Mouse (Mus musculus) left cerebral cortex, postnatal 14 days (tissue): ENCODE measurements around the gene Gm11554. TPM values are rescaled to one million over a fixed set of nuclear protein-coding genes. Genes with fewer than 3 reads are reported as not detected.
"Not testable (repeated sequence)": the region's sequence is repeated elsewhere in the genome, so short reads cannot be mapped to it uniquely, and the experiment has no call there.

Experiments used
- DNase-seq, 2 experiments: peaks; one replicate each; pipeline ENCODE4 v3.0.0; 2021 to 2022; ENCODE audit warnings: low spot score in 2 of 2, mixed read lengths in 1 of 2
- intact Hi-C: fragments of 180-260 bp; cut with DNase I; formaldehyde crosslinking; loops from one replicate; pipeline ENCODE4 v1.15.1; 2025
- long read RNA-seq, 2 experiments: library from polyadenylated mRNA; stranded (forward); transcript quantifications; one replicate each; pipeline ENCODE4 v2.0.0; 2021
- total RNA-seq, 2 experiments: library from RNA; stranded (reverse); gene quantifications; 2 replicates each; pipeline ENCODE4 v1.2.3; 2021

The Gm11554 gene
- total RNA-seq, result not detected
- long read RNA-seq, experiment 1, result 0 reads
- long read RNA-seq, experiment 2, result 0 reads

GRCm38 (mm10) chr11:99804346-99804745, at the start of gene Gm11554:
TSS of gene Gm11554 (minus strand) at chr11:99804446.
- DNase-seq, intact Hi-C loops: not testable (repeated sequence)

DNA sequence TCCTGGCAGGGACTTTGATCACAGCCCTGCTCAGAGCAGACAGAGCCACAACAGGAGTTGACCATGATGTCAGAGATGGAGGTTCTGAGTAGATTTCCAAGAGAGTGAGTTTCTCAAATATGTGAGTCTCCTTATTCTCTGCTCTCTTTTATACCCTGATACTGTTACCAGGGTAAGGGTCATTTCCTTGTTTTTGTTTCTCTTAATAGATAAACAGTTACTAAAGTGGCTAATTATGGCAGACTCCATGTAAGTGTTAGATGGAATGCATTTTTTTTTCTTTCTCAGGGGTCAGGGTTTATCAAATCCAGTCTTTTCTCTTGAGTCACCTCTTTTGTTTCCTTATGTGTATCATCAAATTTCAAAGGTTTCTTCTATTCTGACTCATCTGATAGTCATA, 47.3 kb upstream of the Gm11554 start, which contains the start of gene Krtap4-16:
TSS of gene Krtap4-16 (minus strand) at position 101 of the 400 bp plus-strand sequence.
- DNase-seq, result no peak
- intact Hi-C loops, result no loop called here

- intact Hi-C loops, result no loop called here
- no peak for DNase-seq
These were observed 42.5 kb upstream of the Gm11554 start for GRCm38 (mm10) chr11:99846746-99847145.

GRCm38 (mm10) chr11:99842185-99842584, 37.9 kb upstream of the Gm11554 start:
- DNase-seq, result no peak
- intact Hi-C loops, result no loop called here

GRCm38 (mm10) chr11:99837966-99838365, 33.7 kb upstream of the Gm11554 start, which contains the start of gene 2300003K06Rik:
TSS of gene 2300003K06Rik (minus strand) at chr11:99838066.
- intact Hi-C loops, result no loop called here
- no peak for DNase-seq

GRCm38 (mm10) chr11:99815566-99815965, 11.3 kb upstream of the Gm11554 start, which contains the start of gene Gm11564:
TSS of gene Gm11564 (minus strand) at chr11:99815666.
- intact Hi-C loops, DNase-seq: not testable (repeated sequence)

DNA sequence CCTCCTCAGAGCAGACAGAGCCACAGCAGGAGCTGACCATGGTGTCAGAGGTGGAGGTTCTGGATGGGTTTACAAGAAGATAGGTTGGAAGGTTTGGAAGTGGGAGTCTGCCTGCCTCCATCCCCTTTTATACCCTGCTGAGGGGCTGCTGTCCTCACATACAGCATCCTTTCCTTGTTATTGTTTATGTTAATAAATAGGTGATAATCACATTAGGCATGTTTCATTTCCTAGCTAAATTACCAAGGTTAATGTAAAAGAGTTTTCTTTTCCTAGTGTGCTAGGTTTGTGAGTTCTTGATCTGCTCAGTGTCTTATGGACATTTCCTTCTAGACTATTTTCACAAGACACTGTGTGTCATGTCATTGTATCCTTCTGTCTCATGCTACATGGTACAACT, 5.5 kb upstream of the Gm11554 start, which contains the start of gene Krtap4-13:
TSS of gene Krtap4-13 (minus strand) at position 101 of the 400 bp plus-strand sequence.
- DNase-seq, intact Hi-C loops: not testable (repeated sequence)

DNA sequence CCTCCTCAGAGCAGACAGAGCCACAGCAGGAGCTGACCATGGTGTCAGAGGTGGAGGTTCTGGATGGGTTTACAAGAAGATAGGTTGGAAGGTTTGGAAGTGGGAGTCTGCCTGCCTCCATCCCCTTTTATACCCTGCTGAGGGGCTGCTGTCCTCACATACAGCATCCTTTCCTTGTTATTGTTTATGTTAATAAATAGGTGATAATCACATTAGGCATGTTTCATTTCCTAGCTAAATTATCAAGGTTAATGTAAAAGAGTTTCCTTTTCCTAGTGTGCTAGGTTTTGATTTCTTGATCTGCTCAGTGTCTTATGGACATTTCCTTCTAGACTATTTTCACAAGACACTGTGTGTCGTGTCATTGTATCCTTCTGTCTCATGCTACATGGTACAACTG, 5.4 kb downstream of the Gm11554 start, which contains the start of gene Gm11569:
TSS of gene Gm11569 (minus strand) at position 101 of the 400 bp plus-strand sequence.
- DNase-seq, intact Hi-C loops: not testable (repeated sequence)

DNA sequence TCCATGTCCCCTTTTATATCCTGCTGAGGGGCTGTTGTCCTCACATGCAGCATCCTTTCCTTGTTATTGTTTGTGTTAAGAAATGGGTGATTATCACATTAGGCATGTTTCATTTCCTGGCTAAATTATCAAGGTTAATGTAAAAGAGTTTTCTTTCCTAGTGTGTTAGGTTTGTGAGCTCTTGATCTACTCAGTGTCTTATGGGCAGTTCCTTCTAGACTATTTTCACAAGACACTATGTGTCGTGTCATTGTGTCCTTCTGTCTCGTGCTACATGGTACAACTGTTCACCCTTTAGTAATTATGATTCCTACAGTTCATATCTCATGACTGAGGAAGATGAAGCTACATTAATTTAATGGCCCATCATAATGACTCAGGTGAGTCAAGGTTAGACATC, 10.9 kb downstream of the Gm11554 start, which contains the start of gene Gm11596:
TSS of gene Gm11596 (minus strand) at position 101 of the 400 bp plus-strand sequence.
- no peak for DNase-seq
- intact Hi-C loops, result no loop called here

DNA sequence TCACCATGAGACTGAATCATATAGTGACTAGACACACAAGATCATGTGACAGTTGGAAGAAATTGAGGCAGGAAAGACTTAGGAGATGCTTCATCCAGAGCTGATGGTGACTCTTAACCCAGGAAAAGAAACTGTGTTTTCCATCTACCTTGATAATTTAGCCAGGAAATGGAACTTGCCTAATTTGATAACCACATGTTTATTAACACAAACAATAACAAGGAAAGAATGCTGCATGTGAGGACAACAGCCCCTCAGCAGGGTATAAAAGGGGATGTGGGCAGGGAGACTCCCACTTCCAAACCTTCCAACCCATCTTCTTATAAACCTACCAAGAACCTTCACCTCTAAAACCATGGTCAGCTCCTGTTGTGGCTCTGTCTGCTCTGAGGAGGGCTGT, 19.3 kb downstream of the Gm11554 start, which contains the start of gene Krtap4-9:
TSS of gene Krtap4-9 (plus strand) at position 301 of the 400 bp plus-strand sequence.
- DNase-seq, intact Hi-C loops: not testable (repeated sequence)

DNA sequence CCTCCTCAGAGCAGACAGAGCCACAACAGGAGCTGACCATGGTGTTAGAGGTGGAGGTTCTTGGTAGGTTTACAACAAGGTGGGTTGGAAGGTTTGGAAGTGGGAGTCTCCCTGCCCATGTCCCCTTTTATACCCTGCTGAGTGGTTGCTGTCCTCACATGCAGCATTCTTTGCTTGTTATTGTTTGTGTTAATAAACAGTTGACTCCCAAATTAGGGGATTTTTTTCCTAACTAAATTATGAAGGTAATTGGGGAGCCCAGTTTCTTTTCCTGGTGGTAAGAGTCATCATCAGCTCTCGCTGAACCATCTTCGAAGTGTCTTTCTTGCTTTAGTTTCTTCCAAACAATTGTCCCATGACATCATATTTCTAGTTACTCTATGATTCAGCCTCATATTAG, 23.6 kb downstream of the Gm11554 start, which contains the start of gene Krtap4-8:
TSS of gene Krtap4-8 (minus strand) at position 101 of the 400 bp plus-strand sequence.
- intact Hi-C loops, result no loop called here
- DNase-seq, result no peak

DNA sequence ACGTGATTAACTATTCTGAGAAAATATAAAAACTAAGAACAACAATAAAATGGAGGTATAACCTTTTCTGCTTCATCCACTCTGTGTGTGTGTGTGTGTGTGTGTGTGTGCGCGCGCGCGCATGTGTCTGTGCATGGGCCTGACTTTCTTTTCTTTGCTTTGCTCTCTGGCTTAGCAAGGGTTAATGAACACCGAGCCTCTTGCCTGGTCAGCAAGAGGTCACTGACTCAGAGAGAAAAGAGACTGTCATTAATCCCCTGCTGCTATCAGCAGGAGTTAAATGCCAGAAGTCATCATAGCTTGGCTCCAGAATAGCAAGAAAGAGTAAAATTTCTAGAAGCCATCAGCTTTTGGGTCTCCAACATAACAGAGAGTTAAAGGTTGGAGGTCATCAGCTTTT, 25.8 kb downstream of the Gm11554 start:
- intact Hi-C loops, result no loop called here
- no peak for DNase-seq

DNA sequence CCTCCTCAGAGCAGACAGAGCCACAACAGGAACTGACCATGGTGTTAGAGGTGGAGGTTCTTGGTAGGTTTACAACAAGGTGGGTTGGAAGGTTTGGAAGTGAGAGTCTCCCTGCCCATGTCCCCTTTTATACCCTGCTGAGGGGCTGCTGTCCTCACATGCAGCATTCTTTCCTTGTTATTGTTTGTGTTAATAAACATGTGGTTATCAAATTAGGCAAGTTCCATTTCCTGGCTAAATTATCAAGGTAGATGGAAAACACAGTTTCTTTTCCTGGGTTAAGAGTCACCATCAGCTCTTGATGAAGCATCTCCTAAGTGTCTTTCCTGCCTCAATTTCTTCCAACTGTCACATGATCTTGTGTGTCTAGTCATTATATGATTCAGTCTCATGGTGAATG, 31.4 kb downstream of the Gm11554 start, which contains the start of gene Gm11595:
TSS of gene Gm11595 (minus strand) at position 101 of the 400 bp plus-strand sequence.
- DNase-seq, intact Hi-C loops: not testable (repeated sequence)

DNA sequence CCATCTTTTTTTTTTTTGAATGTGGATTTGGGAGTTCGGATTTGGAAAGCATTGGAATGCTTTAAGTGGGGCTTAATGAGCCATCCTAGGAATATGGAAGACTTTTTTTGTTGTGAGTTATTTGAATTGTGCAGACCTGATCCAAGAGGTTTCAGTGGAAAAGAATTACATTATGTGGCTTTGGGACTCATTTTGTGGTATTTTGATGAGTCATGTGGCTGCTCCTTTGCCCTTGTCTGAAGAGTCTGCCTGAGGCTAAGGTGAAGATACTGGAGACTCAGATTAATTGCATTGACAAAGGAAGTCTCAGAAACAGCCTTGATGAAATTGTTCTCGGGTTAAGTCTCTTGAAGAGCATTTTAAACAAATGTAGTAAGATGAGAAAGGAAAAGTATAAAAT, 35.8 kb downstream of the Gm11554 start:
- no peak for DNase-seq
- intact Hi-C loops, result no loop called here

GRCm38 (mm10) chr11:99758877-99759276, 45.4 kb downstream of the Gm11554 start:
- intact Hi-C loops, result no loop called here
- no peak for DNase-seq

Other genes starting within 250 kb of the Gm11554 start
- gene Krtap3-2, start 247.6 kb downstream of the Gm11554 start, total RNA-seq, result not detected
- not detected for gene Gm11939, start 245.0 kb downstream of the Gm11554 start, total RNA-seq
- not detected for gene Krtap3-1, start 237.8 kb downstream of the Gm11554 start, total RNA-seq
- gene Krtap1-5, start 223.4 kb downstream of the Gm11554 start, total RNA-seq, result not detected
- not detected for gene Krtap1-4, start 220.8 kb downstream of the Gm11554 start, total RNA-seq
- gene Krtap1-3, start 213.1 kb downstream of the Gm11554 start, total RNA-seq, result not detected
- gene Krtap9-3, start 206.3 kb downstream of the Gm11554 start, total RNA-seq, result not detected
- gene Gm11938, start 201.1 kb downstream of the Gm11554 start, total RNA-seq, result not detected
- not detected for gene Gm11937, start 194.3 kb downstream of the Gm11554 start, total RNA-seq
- gene Krtap2-4, start 189.6 kb downstream of the Gm11554 start, total RNA-seq, result not detected
- not detected for gene Gm11562, start 184.0 kb downstream of the Gm11554 start, total RNA-seq
- not detected for gene Krtap4-1, start 176.2 kb downstream of the Gm11554 start, total RNA-seq
- gene Krtap4-2, start 169.4 kb downstream of the Gm11554 start, total RNA-seq, result not detected
- gene Krtap4-7, start 160.4 kb downstream of the Gm11554 start, total RNA-seq, result not detected
- not detected for gene Gm11555, start 154.2 kb downstream of the Gm11554 start, total RNA-seq
- not detected for gene Gm11563, start 145.5 kb downstream of the Gm11554 start, total RNA-seq
- not detected for gene Krtap4-6, start 138.5 kb downstream of the Gm11554 start, total RNA-seq
- not detected for gene Gm14190, start 113.7 kb downstream of the Gm11554 start, total RNA-seq
- not detected for gene Gm14180, start 70.2 kb downstream of the Gm11554 start, total RNA-seq
- gene Gm11595, start 31.5 kb downstream of the Gm11554 start, total RNA-seq, result not detected
- not detected for gene Krtap4-8, start 23.7 kb downstream of the Gm11554 start, total RNA-seq
- not detected for gene Krtap4-9, start 19.2 kb downstream of the Gm11554 start, total RNA-seq
- gene Gm11596, start 11.0 kb downstream of the Gm11554 start, total RNA-seq, result not detected
- not detected for gene Gm11569, start 5.5 kb downstream of the Gm11554 start, total RNA-seq
- not detected for gene Krtap4-13, start 5.4 kb upstream of the Gm11554 start, total RNA-seq
- gene Gm11564, start 11.2 kb upstream of the Gm11554 start, total RNA-seq, result not detected
- not detected for gene 2300003K06Rik, start 33.6 kb upstream of the Gm11554 start, total RNA-seq
- not detected for gene Krtap4-16, start 47.2 kb upstream of the Gm11554 start, total RNA-seq
- gene Gm11568, start 53.5 kb upstream of the Gm11554 start, total RNA-seq, result not detected
- not detected for gene Gm11559, start 60.0 kb upstream of the Gm11554 start, total RNA-seq
- gene Krtap9-1, start 68.9 kb upstream of the Gm11554 start, total RNA-seq, result not detected
- not detected for gene Gm11567, start 74.7 kb upstream of the Gm11554 start, total RNA-seq
- not detected for gene Krtap31-1, start 103.5 kb upstream of the Gm11554 start, total RNA-seq
- not detected for gene Gm11565, start 110.3 kb upstream of the Gm11554 start, total RNA-seq
- not detected for gene Krtap31-2, start 131.8 kb upstream of the Gm11554 start, total RNA-seq
- not detected for gene Krtap9-5, start 144.0 kb upstream of the Gm11554 start, total RNA-seq
- not detected for gene Krtap29-1, start 174.6 kb upstream of the Gm11554 start, total RNA-seq
- gene Krtap16-1, start 182.2 kb upstream of the Gm11554 start, total RNA-seq, result not detected
- gene Krtap17-1, start 189.5 kb upstream of the Gm11554 start, total RNA-seq, result not detected
- not detected for gene Krt33a, start 211.8 kb upstream of the Gm11554 start, total RNA-seq
- not detected for gene Krt33b, start 225.4 kb upstream of the Gm11554 start, total RNA-seq
- not detected for gene Krt34, start 237.1 kb upstream of the Gm11554 start, total RNA-seq
- gene Krt31, start 246.1 kb upstream of the Gm11554 start, total RNA-seq, result not detected